1 mouse cellular context compared by ENCODE assay signal in the genomic region with DNA sequence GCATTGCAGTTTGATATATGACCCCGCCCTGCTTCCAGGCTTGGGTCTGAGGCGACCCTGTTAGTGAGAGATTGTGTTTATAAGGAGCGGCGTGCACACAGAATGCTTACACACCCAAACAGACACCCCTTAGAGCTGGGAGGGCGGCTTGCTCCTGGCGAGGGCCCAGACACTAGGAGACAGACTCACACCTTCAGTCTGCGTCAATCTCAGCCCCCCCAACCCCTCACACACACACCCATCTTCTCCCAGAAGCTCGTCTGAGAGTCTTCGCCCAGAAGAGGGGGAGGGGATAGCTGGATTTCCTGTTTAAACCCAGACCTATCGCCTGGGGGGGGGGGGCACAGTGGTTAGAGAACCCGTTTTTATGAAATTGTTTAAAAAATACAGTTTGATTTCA.
TF ChIP-seq lines count a peak whose summit lies in the region.

No protein-coding gene starts in this region.

TF ChIP-seq in MEL, 35 proteins besides CTCF, POLR2A, EP300 and RAD21:
- no peak for TF ChIP-seq JUND (IDR thresholded peaks at IDR 0.05; ENCODE audit: low read depth, low read length)
- TF ChIP-seq BHLHE40 (IDR thresholded peaks at IDR 0.05; ENCODE audit: borderline replicate concordance, low read depth, low read length), result no peak
- no peak for TF ChIP-seq ZC3H11A (IDR thresholded peaks at IDR 0.05; ENCODE audit: low read depth, low read length)
- 0 out of 2 replicates have a peak, but pooled peaks have one; percentile 3 for TF ChIP-seq MXI1 (IDR thresholded peaks at IDR 0.05; ENCODE audit: low read depth, low read length)
- TF ChIP-seq CHD2 (IDR thresholded peaks at IDR 0.05; ENCODE audit: low read length), result peak; percentile 55; the same call in 1 of the 2 replicates
- TF ChIP-seq GABPA (IDR thresholded peaks at IDR 0.05; ENCODE audit: low read depth, low read length), result no peak
- 0 out of 2 replicates have a peak, but pooled peaks have one; percentile 26 for TF ChIP-seq SIN3A (IDR thresholded peaks at IDR 0.05; ENCODE audit: low read length)
- TF ChIP-seq HCFC1 (IDR thresholded peaks at IDR 0.05; ENCODE audit: low read depth, low read length), result peak; percentile 41; the same call in 1 of the 2 replicates
- 0 out of 2 replicates have a peak, but pooled peaks have one; percentile 19 for TF ChIP-seq TCF12 (IDR thresholded peaks at IDR 0.05; ENCODE audit: low read depth, low read length)
- TF ChIP-seq CHD1 (IDR thresholded peaks at IDR 0.05; ENCODE audit: low read depth, low read length), result 0 out of 2 replicates have a peak, but pooled peaks have one; percentile 17
- peak; percentile 43; the same call in 1 of the 2 replicates for TF ChIP-seq TAL1 (IDR thresholded peaks at IDR 0.05; ENCODE audit: low read length)
- 0 out of 2 replicates have a peak, but pooled peaks have one; percentile 28 for TF ChIP-seq TBP (IDR thresholded peaks at IDR 0.05; ENCODE audit: low read depth, low read length)
- no peak for TF ChIP-seq ELF1 (IDR thresholded peaks at IDR 0.05; ENCODE audit: low read depth, low read length)
- TF ChIP-seq ZMIZ1 (IDR thresholded peaks at IDR 0.05; ENCODE audit: low read depth, low read length), result 0 out of 2 replicates have a peak, but pooled peaks have one; percentile 3
- no peak for TF ChIP-seq MAFK (IDR thresholded peaks at IDR 0.05; ENCODE audit: borderline replicate concordance, low read depth, low read length)
- TF ChIP-seq MAZ (IDR thresholded peaks at IDR 0.05; ENCODE audit: low read depth, low read length), result peak; percentile 65
- TF ChIP-seq ZNF384 (IDR thresholded peaks at IDR 0.05; ENCODE audit: low read depth, low read length), result no peak
- TF ChIP-seq RCOR1 (IDR thresholded peaks at IDR 0.05; ENCODE audit: low read depth, low read length), result peak; percentile 51; the same call in 1 of the 2 replicates
